Mouse (Mus musculus) frontal cortex, postnatal 10 days (tissue): Measurements from ENCODE around the gene Gna15.

ENCODE experiments used
- DNase-seq, 2 experiments: peaks; one replicate each; pipeline ENCODE4 v3.0.0; 2022; ENCODE audit warnings: low spot score in 2 of 2, mixed read lengths in 1 of 2

Gene Gna15

DNA sequence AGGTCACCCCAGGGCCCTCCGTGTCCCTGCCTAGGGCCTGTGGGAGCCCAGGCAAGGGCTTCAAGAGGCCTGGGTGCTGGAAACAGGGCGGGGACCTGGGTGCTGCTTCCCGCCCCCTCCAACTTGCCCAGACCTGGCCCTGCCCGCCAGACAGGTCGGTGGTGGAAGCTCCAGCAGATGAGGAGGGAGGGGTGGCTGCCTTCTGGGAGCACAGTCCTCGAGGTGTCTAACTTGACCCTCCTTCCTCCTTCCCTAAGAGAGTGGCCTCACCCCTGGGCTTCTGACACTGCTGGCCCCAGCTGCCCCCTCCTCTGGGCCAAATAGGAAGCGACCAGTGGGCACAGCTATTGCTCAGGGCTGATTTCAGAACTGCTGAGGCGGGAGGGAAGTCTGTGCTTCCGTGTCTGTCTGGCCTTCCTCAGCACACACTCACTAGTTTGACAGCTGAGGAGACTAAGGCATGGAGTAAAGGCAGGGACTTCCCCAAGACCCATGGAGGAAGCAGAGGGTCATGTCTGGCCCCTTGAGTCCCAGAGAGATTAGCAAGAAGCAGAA, at the start of gene Gna15:
TSS of gene Gna15 (minus strand) at position 175 of the 555 bp plus-strand sequence.
- DNase-seq: no peak

DNA sequence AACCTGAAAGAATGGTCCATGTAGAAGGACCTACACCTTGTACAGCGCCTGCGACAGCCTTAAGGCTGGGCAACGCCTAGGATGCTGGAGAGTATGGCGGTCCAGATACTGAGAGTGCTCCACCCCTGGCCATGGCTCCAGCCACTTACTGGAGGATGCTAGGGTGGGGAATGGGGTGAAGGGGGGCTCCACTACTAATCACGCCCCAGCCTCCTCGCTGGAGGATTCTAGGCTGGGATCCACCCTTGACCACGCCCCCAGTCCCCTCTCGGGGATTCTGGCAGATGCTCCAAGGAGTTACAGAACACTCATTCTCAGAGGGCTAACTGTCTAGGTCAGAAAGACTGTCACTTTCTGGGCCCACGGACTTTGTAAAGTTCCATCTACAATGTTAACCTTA, 49.0 kb upstream of the Gna15 start:
- no peak for DNase-seq

DNA sequence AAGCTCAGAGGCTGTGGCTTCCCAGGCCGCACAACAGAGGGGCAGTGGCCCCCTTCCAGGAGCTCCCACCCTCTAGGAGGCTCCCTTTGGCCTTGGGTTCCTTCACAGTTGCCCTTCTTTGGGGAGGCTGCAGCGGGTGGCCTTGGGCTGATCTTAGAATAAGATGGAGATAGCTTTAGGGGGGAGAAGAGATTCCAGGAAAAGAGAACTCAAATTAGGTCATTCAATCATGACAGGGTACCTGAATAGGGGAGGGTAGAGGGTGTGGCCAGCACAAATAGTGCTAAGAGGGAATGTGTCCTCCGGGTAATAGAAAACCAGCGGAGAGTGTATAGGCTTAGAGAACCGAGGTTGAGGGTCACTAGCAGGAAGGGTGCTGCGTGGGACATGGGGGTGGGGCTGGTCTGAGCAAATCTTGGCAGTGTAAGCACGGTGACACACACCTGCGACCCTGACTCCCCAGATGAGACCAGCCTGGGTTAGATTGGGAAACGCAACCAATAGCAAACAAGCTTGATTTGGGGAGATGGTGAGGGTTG, 48.2 kb upstream of the Gna15 start:
- no peak for DNase-seq

DNA sequence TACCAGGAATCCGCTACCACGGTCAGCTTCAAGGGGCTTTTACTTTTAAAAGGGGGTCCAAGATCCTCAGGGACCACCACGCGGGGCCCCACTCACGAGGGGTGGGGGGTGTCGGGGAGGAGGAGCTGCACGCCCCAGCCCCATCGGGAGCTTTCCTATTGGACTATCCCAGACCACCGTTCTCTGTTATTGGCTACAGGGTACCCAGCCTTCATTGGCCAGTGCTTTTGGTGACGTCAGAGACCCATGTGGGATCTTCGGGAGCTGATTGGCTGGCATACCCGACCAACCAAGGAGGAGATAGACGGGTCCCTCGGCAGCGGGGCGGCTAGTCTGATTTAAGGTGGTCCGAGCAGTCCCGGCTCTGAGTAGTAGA, 47.5 kb upstream of the Gna15 start:
- DNase-seq: peak; percentile 98 to 99

DNA sequence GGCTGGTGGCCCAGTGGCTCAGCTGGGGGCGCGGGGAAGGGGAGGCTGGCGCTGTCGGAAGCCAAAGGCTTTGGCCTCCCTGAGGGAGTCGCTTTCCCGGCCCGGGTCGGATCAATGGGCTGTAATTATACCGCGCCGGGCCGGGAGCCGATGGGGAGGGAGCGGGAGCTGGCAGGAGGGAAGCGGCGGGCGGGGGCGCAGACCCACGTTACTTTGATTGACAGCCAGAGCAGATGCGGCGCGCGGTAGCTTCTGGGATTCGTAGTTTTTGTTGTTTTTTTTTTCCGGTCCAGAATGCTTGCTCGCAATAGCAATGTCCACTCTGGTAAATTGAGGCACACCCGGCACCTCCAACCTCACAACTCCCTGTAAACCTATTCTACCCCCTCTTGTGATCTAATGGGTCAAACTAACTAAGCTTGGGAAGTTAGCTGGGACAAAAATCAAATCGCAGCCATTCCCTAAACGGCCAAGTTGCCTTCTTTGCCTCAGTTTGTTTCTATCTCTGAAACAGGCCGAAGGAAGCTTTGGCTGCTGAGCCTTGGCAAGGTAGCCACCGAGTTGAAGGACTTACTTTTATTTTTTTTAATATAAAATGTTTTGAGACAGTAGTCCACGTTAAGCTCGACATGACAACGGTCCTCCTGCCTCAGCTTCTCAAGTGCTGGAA, 46.9 kb upstream of the Gna15 start:
- peak; percentile 94 to 96 for DNase-seq

DNA sequence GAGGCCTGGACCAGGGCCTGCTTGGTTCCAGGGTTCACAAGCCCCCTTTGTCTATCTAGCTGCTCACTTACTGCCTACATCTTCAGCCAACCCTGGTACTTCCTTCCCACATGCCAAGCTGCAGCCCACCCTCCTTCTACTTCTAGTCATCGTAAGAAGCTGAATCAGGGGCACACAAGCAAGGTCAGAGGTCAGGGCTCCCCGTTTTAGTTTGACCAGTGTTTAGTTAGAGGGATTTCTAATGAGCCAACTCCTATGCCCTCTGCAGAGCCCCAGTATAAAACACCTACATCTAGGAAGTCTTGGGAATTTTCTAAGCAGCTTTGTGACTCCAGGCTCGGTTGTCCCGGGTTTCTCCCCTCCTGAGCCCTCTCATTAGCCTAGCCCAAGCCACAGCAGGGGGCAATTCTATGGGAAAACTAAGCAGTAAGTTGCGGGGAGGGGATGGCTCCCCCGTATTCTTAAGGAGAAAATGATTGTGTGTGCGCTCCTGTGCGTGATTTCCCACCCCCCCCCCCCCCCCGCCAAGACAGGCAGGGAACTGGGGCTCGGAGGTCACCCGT, 46.3 kb upstream of the Gna15 start:
- no peak for DNase-seq

DNA sequence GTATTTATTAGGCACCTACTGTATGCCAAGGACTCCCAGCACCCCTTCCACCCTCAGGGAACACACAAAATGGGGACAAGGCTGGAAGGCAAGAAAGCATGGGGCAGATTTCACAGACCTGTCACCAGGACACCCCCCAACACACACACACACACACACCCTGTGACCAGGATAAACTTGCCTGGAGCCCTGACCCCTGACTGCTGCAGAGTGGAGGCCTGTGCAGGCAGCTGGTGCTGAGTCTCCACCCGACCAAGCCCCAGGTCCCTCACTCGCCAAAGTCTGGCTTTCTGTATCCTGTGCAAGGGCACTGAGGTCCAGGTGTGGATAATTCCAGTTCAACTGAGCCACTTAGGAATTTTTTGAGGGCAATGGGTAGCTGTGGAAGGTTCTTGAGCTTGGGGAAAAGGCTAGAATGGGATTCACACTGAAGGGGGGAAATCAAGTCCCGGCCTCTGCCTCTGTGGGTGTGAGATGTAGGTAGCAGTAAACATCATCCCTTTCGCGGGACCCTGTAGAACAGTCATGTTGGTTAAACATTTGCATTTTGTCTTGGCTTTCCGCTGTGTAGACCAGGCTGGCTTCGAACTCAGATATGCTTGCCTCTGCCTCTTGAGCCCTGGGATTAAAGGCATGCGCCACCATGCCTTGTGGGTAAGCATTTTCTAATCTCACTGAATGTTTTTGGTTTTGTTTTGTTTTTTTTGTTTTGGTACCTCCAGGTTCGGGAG, 45.6 kb upstream of the Gna15 start:
- DNase-seq: no peak

DNA sequence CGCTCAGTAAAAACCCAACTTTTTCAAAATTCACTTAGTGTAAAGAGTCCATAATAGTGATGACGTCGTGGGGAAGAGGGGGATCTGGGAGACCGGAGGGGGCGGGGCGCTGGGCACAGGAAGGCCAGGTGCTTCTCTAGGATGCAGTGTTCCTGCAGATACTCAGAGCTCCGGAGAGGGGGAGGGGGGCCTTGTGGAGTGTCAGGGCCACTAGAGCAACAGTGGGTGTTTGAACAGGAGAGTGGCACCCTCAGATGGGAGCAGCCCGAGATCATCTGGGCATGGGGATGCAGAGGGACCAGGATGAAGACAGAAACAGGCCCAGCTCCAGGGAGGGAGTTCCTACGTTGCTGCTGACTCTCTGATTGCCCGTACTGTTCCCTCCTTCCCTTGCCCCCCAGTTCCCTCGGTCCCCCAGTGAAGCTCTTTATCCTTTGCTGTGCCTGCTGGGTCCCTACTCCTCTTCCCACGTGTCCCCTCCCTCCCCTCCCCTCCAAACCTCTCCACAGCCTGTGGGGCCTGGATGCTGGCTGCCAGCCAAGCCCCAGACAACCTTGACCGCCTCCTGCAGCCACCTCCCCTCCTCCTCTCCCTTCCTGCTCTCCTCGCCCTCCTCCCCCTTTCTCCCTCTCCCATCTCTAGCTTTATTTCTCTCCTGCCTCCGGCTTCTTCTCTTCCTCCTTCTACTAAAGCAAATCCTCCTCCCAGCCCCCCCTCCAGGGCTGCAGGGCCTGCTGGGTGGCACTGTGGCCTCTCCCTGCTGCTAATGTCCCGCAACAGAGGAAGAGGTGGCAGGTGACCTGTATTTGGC, 44.6 kb upstream of the Gna15 start:
- no peak for DNase-seq

DNA sequence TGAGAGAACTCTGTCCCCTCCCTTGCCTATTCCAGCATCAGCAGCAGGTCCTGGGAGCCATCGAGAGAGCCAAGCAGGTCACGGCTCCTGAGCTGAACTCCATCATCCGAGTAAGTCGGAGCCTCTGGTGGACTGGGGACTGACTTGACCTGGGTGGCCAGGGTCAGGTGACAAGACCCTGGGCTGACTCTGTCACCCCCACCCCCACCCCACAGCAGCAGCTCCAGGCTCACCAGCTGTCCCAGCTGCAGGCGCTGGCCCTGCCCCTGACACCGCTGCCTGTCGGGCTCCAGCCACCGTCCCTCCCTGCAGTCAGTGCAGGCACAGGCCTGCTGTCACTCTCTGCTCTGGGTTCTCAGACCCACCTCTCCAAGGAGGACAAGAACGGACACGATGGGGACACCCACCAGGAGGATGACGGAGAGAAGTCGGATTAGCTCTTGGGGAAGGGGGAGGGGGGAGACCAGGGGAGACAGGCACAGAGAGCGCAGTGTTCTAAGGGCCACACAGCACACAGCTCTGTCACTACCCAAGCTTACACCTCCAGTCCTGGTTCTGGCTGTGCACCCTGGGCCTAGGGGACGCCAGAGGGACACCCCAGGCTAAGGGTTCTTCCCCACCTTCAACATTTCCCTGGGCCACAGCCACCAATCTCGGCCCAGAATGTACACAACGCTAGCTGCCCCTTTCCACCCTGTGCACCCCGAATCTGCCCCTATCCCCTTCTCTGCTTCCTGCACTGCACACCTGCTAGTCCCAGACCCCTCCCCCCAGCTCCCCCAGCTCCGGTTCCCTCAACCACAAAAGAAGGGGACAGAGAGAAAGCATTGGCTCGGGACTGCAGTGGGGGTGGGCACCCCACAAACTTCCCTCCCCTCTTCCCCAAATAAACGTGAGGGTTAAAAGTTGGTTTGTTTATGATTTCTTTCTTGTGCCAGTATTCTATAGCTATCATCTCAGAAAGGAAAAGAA, 41.5 kb upstream of the Gna15 start:
- DNase-seq: no peak

DNA sequence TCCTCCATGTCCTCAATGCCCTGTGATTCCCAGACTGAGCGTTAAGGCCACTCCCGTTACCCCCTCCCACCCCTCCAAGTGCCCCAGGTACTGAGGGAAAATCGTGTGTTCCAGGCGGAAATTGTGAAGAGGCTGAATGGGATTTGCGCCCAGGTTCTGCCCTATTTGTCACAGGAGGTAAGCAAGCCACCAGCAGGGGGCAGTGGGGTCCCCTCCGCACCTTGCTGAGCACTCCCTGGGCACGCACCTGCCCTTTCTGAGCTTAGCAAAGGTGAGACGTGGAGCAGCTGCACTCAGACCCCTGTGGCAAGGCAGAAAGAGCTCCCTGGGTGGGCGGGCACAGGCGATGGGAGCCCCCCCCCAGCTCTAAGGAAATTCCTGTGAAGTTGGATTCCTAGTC, 40.7 kb upstream of the Gna15 start:
- DNase-seq: no peak

DNA sequence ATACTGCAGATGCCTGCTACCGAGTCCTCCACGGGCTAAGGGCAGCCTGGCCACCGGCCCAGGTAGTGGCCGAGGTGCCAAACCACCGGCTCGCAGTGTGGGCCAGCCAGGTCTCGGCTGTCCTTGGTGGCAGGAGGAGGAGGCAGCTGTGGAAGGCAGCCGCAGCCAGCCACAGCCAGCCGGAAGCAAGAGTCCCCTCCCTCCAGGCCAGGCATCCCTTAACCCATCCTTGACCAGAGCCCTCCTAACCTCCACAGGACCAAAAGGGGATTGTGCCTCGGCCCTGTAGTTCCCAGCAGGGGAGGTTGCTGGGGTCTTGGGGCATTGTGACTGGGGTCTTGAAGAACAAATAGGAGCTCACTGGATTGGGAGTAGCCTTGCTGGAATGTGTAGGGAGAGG, 40.2 kb upstream of the Gna15 start:
- no peak for DNase-seq

DNA sequence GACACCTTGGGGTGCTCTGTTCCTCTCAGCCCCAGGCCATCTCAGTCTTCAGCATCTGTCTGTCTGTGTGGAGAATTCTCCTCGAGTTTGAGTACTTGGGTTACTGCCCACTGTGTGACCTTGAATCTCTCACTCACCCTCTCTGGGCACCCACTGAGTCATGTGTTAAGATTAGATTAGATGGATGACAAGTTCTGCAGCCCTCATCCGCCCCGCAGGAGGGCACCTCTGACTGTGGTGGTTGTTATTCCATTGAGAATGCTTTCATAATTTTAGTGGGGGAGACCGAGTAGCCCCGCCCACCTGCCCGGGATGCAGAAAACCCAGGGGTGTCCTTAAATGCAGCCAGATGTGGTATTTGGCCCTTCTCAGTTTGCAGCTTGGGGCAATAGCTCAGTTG, 39.5 kb upstream of the Gna15 start:
- DNase-seq: no peak

DNA sequence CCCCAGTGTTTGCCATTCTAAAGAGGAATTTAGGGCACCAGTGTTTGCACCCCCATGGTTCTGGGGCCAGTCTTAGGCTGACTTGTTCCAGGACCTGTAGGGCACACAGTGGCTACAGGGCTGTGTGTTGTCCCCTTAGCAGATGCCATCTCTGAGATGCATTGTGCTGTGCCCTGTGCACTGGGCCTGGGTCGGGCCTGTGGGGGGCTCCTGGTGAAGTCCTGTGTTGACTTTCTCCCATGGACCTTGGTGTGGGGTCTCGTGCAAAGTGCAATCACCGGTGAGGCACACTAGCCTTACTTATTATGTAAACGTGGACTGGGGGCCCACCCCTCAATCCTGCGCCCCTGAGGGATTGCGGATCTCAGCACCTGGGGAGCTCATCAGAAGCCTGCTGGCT, 38.4 kb upstream of the Gna15 start:
- no peak for DNase-seq

DNA sequence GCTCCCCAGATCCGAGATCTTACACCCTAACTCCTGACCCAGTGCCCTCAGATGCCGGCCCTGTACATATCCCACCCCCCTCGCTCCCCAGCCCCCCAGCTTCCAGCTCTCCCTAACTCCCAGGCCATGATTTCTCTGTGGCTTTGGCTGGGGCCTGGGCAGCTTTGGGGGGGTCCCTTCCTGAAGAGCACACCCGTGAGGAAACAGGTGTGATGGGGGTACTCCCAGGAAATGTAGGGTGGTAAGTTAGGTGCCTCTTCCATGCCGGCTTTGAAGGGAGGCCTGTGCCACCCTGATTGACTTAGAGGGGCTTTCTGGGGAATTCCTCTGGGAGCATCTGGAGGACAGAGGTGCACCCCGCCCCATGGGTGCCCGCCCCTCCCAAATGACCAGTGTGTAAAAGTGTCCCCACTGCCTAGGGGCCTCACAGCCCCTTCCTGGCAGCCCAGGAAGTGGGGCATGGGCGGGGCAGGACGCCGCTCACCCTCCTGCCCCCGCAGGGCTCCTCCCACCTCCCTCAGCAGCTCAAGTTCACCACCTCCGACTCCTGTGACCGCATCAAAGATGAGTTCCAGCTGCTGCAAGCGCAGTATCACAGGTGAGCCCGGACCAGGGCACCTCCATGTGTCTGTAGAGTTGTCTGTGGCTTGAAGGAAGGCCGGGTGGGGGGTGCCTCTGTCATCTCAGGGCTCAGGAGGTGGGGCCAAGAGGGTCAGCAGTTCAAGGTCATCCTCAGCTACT, 36.9 kb upstream of the Gna15 start:
- DNase-seq: no peak

DNA sequence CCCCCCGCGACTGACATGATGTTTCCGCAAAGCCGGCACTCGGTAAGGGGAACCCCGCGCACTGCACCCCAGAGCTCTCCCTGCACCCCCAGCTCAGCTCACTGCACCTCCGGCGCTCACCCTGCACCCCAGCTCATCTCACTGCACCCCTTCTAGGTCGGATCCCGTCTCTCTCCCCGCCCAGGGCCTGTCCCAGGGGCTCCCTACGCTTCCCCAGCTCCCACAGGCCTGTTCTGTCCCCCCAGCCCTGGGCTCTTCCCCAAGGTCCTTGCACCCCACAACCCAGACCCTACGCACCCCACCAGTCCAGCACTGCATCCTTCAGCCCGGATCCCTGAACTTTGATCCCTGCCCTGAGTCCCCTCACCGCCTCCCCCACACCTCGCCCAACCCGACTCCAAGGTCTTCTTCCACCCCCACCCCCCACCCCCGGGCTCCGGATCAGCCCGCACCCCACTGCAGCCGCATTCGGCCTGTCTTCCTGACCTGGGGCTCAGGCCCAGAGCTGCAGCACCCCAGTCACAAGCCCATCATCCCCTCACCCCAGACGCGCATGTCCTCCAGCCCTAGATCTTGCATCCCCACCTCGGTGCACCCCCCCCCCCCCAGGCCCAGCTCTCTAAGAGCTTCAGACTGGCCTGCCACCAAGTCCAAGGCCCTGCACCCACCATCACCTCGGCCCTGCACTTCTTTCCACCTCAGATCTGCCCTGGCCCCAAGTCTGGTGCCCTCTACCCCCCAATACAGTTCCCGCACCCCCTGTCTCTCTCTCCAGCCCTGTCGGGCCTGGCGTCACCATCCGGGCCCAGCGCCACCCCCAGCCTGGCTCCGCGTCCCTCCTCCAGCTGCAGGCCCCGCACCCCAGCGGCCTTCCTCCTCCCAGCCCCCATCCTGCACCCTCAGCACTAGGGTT, 35.9 kb upstream of the Gna15 start:
- peak in 1 of 2 experiments; percentile 72 for DNase-seq

DNA sequence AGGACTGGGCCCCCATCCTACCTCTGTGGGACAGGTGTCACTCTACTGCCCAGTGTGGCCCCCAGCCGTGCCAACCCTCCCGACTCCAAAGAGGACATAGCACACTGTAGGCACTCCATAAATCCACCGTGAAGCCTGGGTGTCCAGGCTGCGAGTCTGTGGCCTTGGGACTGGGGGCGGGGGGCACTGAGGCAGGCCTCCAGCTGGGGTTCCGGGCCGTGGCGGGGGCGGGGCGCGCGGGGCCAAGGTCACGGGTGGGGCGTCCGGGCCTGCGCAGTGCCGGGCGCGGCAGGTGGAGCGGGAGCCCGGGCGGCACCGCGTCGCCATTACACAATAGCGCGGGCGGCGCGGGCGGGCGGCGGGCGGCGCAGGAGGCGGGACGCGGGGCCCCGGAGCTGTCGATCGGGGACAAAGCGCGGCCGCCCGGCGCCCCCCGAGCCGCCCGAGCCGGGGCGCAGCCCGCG, 35.2 kb upstream of the Gna15 start, which contains the start of gene Aes:
TSS of gene Aes (plus strand) at position 326 of the 464 bp plus-strand sequence.
- peak in 1 of 2 experiments; percentile 65 for DNase-seq

DNA sequence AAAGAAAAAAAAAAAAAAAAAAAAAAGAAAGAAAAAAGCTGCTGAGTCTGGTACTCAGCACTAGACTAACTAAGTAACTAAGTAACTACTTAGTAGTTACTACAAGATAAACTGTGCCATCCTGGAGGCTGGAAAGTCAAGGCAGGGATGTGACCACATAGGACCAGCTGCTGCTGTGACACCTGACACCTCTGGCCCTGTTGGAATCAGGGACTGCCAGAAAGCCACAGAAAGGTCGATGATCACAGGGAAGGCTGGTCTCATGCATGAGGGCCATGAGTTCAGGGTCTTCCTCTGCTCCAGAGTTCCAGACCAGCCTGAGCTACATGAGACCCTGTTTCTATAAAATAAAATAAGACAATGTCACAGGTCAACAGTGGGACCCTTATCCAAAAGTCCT, 33.5 kb upstream of the Gna15 start:
- no peak for DNase-seq

DNA sequence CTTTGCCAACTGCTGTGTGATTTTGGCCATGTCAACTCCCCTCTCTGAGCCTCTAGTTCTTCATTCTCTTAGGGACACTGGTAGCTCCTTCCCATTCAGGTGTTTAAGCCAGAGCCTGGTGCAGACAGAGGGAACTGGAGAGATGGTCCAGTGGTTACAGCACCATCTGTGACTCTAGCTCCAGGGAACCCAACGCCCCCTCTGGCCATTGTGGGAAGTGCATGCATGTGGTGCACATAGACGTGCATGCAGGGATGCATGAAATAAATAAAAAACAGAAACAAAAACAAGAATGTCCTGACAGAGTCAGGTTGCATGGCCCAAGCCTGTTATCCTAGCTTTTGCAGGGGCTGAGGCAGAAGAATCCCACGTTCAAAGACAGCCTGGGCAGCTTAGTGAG, 32.3 kb upstream of the Gna15 start:
- DNase-seq: no peak
